Mouse (Mus musculus): ENCODE measurements around the gene Lrmda. TPM values are rescaled to one million over a fixed set of nuclear protein-coding genes. Genes with fewer than 3 reads are reported as not detected.
A peak's percentile ranks its signal among the peaks of the same experiment; 100 is the strongest.

The Lrmda gene
- total and polyA plus RNA-seq, 2 experiments, result 0.18 to 0.50 TPM

GRCm38 (mm10) chr14:23014747-23015286 lies 995.3 kb downstream of the Lrmda start:
- H3K4me3 ChIP-seq (ENCODE audit: insufficient read depth, low read depth, low read length), result no peak overlapping the region
- H3K27me3 ChIP-seq (ENCODE audit: control insufficient read depth, insufficient read depth, low read length), result no peaks in the 10 kb centered on the region
- H3K27ac ChIP-seq (replicated peaks; ENCODE audit: insufficient read depth, low read depth, low read length), result no peak overlapping the region
- TF ChIP-seq CTCF (IDR thresholded peaks at IDR 0.05; ENCODE audit: low read depth, low read length) (no peak), POLR2A (IDR thresholded peaks at IDR 0.05; ENCODE audit: extremely low read depth, insufficient read depth, low read length) (no peak)
- H3K4me1 ChIP-seq (ENCODE audit: control insufficient read depth, insufficient read depth, low read length), result no peaks in the 10 kb centered on the region
- WGBS, result 89% methylated on average over 2 of the region's 2 CpGs
- DNase-seq (ENCODE audit: extremely low read depth, low read depth, low spot score), result peak; percentile 1
- no peaks in the 10 kb centered on the region for H3K79me2 ChIP-seq (ENCODE audit: control insufficient read depth, insufficient read depth, low read length)
- H3K36me3 ChIP-seq (ENCODE audit: control insufficient read depth, insufficient read depth, low read length), result no peaks in the 10 kb centered on the region
- no peak overlapping the region for H3K9ac ChIP-seq (ENCODE audit: low read depth, low read length)

DNA sequence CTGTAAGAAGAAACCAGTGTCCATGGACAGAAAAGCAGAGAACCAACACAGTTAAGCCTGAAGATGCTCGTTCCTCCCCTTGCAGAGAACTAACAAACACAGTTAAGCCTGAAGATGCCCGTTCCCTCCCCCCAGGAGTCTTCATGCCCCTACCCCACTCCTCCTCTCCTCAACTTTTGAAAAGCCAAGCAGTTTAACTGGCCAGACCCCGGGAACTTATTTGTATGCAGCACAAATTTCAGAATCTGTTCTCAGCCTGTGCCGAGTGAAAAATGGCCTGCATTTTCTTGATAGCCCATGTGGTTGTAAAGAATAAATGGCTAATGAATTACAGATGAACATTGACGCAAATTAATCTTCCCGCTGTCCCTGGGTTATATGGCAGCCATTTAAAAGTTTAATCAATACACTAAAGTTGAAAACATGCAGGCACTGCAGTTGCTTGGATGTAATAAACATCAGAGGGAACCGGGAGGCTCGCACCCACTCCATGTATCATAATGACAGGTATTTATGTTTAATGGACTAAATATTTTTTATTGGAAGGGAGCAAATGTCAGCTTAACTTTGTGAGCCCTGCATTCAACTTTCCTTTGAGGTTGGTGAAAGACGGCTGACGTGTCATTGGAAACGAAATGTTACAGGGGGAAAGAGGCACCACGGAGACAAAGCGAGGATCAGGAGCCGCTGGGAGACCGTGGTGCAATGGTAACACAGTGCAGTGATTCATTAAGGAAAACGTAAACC lies 996.0 kb downstream of the Lrmda start:
- WGBS, result 88% methylated on average over 16 of the region's 16 CpGs
- DNase-seq (ENCODE audit: extremely low read depth, low read depth, low spot score), result no peak
- no peaks in the 10 kb centered on the region for H3K27me3 ChIP-seq (ENCODE audit: control insufficient read depth, insufficient read depth, low read length)
- no peak overlapping the region for H3K27ac ChIP-seq (replicated peaks; ENCODE audit: insufficient read depth, low read depth, low read length)
- no peaks in the 10 kb centered on the region for H3K79me2 ChIP-seq (ENCODE audit: control insufficient read depth, insufficient read depth, low read length)
- no peaks in the 10 kb centered on the region for H3K36me3 ChIP-seq (ENCODE audit: control insufficient read depth, insufficient read depth, low read length)
- no peak overlapping the region for H3K9ac ChIP-seq (ENCODE audit: low read depth, low read length)
- H3K4me3 ChIP-seq (ENCODE audit: insufficient read depth, low read depth, low read length), result no peak overlapping the region
- TF ChIP-seq CTCF (IDR thresholded peaks at IDR 0.05; ENCODE audit: low read depth, low read length) (no peak), POLR2A (IDR thresholded peaks at IDR 0.05; ENCODE audit: extremely low read depth, insufficient read depth, low read length) (no peak)
- H3K4me1 ChIP-seq (ENCODE audit: control insufficient read depth, insufficient read depth, low read length), result no peaks in the 10 kb centered on the region

GRCm38 (mm10) chr14:23016068-23016611 lies 996.6 kb downstream of the Lrmda start:
- no peaks in the 10 kb centered on the region for H3K36me3 ChIP-seq (ENCODE audit: control insufficient read depth, insufficient read depth, low read length)
- no peaks in the 10 kb centered on the region for H3K4me1 ChIP-seq (ENCODE audit: control insufficient read depth, insufficient read depth, low read length)
- H3K4me3 ChIP-seq (ENCODE audit: insufficient read depth, low read depth, low read length), result no peak overlapping the region
- H3K27me3 ChIP-seq (ENCODE audit: control insufficient read depth, insufficient read depth, low read length), result no peaks in the 10 kb centered on the region
- no peak overlapping the region for H3K9ac ChIP-seq (ENCODE audit: low read depth, low read length)
- H3K27ac ChIP-seq (replicated peaks; ENCODE audit: insufficient read depth, low read depth, low read length), result no peak overlapping the region
- WGBS, result 79% methylated on average over 1 of the region's 1 CpGs
- no peak for DNase-seq (ENCODE audit: extremely low read depth, low read depth, low spot score)
- H3K79me2 ChIP-seq (ENCODE audit: control insufficient read depth, insufficient read depth, low read length), result no peaks in the 10 kb centered on the region
- TF ChIP-seq POLR2A (IDR thresholded peaks at IDR 0.05; ENCODE audit: extremely low read depth, insufficient read depth, low read length) (no peak), CTCF (IDR thresholded peaks at IDR 0.05; ENCODE audit: low read depth, low read length) (no peak)

- Histone ChIP-seq H3K4me1 (ENCODE audit: control insufficient read depth, insufficient read depth, low read length) (no peaks in the 10 kb centered on the region), H3K4me3 (ENCODE audit: insufficient read depth, low read depth, low read length) (no peak overlapping the region), H3K9ac (ENCODE audit: low read depth, low read length) (no peak overlapping the region), H3K79me2 (ENCODE audit: control insufficient read depth, insufficient read depth, low read length) (no peaks in the 10 kb centered on the region), H3K27ac (replicated peaks; ENCODE audit: insufficient read depth, low read depth, low read length) (no peak overlapping the region), H3K36me3 (ENCODE audit: control insufficient read depth, insufficient read depth, low read length) (no peaks in the 10 kb centered on the region), H3K27me3 (ENCODE audit: control insufficient read depth, insufficient read depth, low read length) (no peaks in the 10 kb centered on the region)
- WGBS, result 86% methylated on average over 7 of the region's 7 CpGs
- TF ChIP-seq CTCF (IDR thresholded peaks at IDR 0.05; ENCODE audit: low read depth, low read length), result no peak
- no peak for TF ChIP-seq POLR2A (IDR thresholded peaks at IDR 0.05; ENCODE audit: extremely low read depth, insufficient read depth, low read length)
- DNase-seq (ENCODE audit: extremely low read depth, low read depth, low spot score), result no peak
These were observed 1021.5 kb downstream of the Lrmda start for GRCm38 (mm10) chr14:23041002-23041401.

- no peaks in the 10 kb centered on the region for H3K27me3 ChIP-seq (ENCODE audit: control insufficient read depth, insufficient read depth, low read length)
- H3K79me2 ChIP-seq (ENCODE audit: control insufficient read depth, insufficient read depth, low read length), result no peaks in the 10 kb centered on the region
- DNase-seq (ENCODE audit: extremely low read depth, low read depth, low spot score), result no peak
- 50% methylated on average over 1 of the region's 1 CpGs for WGBS
- H3K4me1 ChIP-seq (ENCODE audit: control insufficient read depth, insufficient read depth, low read length), result no peaks in the 10 kb centered on the region
- H3K4me3 ChIP-seq (ENCODE audit: insufficient read depth, low read depth, low read length), result no peak overlapping the region
- no peaks in the 10 kb centered on the region for H3K36me3 ChIP-seq (ENCODE audit: control insufficient read depth, insufficient read depth, low read length)
- no peak for TF ChIP-seq POLR2A (IDR thresholded peaks at IDR 0.05; ENCODE audit: extremely low read depth, insufficient read depth, low read length)
- no peak for TF ChIP-seq CTCF (IDR thresholded peaks at IDR 0.05; ENCODE audit: low read depth, low read length)
- H3K9ac ChIP-seq (ENCODE audit: low read depth, low read length), result no peak overlapping the region
- H3K27ac ChIP-seq (replicated peaks; ENCODE audit: insufficient read depth, low read depth, low read length), result no peak overlapping the region
These were observed 1025.8 kb downstream of the Lrmda start for GRCm38 (mm10) chr14:23045322-23045721.

DNA sequence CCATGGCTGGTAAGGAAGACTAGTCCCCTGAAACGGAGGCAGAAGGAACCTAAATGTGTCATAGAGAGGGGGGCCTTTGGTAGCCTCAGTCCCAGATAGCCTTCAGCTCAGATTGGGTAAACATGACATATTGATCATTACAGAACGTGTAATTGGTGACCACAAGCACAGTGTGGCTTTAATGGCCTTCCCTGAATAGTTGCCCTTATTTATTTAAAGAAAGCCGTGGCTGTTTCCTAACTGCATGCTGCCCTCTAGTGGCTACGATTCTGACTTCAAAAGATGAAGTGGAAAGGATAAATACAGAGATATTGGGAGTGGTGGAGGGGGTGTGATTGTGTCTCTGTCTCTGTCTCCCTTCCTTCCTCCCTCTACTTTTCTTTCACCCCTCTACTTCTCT lies 1026.8 kb downstream of the Lrmda start:
- 20% methylated on average over 4 of the region's 4 CpGs for WGBS

More for the DNA sequence above, 1026.8 kb downstream of the Lrmda start:
- Histone ChIP-seq H3K4me1 (ENCODE audit: control insufficient read depth, insufficient read depth, low read length) (no peaks in the 10 kb centered on the region), H3K4me3 (ENCODE audit: insufficient read depth, low read depth, low read length) (no peak overlapping the region), H3K27me3 (ENCODE audit: control insufficient read depth, insufficient read depth, low read length) (no peaks in the 10 kb centered on the region), H3K36me3 (ENCODE audit: control insufficient read depth, insufficient read depth, low read length) (no peaks in the 10 kb centered on the region), H3K9ac (ENCODE audit: low read depth, low read length) (no peak overlapping the region), H3K79me2 (ENCODE audit: control insufficient read depth, insufficient read depth, low read length) (no peaks in the 10 kb centered on the region), H3K27ac (replicated peaks; ENCODE audit: insufficient read depth, low read depth, low read length) (no peak overlapping the region)
- peak; percentile 39 for DNase-seq (ENCODE audit: extremely low read depth, low read depth, low spot score)
- peak; percentile 29; the same call in 1 of the 2 replicates for TF ChIP-seq CTCF (IDR thresholded peaks at IDR 0.05; ENCODE audit: low read depth, low read length)
- no peak for TF ChIP-seq POLR2A (IDR thresholded peaks at IDR 0.05; ENCODE audit: extremely low read depth, insufficient read depth, low read length)

Measured in liver, adult 2 months (tissue).